Mouse (Mus musculus): Measurements from ENCODE around the gene Zfp689. TPM values are rescaled to one million over a fixed set of nuclear protein-coding genes. Genes with fewer than 3 reads are reported as not detected.
A peak's percentile ranks its signal among the peaks of the same experiment; 100 is the strongest.
"Not testable (repeated sequence)": the region's sequence is repeated elsewhere in the genome, so short reads cannot be mapped to it uniquely, and the experiment has no call there.

The Zfp689 gene
- polyA plus RNA-seq, 1 experiment from 2014 or later, result 15.7 TPM

DNA sequence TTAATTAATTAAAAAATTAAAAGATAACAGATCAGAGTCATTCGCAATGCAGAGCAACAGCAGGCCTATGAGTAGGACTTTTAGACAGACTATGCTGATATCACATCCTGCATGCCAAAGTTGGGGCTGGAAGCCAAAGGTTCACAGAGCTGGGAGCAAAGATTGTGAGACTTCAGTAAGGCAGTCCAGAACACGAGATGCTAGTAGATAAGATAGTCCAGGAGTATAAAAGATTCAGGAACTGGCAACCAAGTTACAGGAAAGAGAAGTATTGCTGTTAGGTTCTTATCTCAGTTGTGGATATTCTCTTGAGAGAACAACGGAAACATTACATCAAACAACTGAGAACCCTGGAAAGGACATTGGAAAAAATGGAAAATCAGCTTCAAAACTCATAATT, 22.6 kb downstream of the Zfp689 start:
- no peaks in the 10 kb centered on the region for H3K9me3 ChIP-seq (ENCODE audit: control insufficient read depth, low read length)
- WGBS, result 75% methylated on average over 3 of the region's 3 CpGs
- DNase-seq (ENCODE audit: low spot score) (no peak), ATAC-seq (replicated peaks; ENCODE audit: low FRiP score) (no peak)
- H3K27me3 ChIP-seq (ENCODE audit: control insufficient read depth, insufficient read depth, low read length), result peaks cover 7% of the 10 kb centered on the region
- H3K9ac ChIP-seq (ENCODE audit: low read length), result no peak overlapping the region
- no peak overlapping the region for H3K4me3 ChIP-seq (ENCODE audit: low read depth, low read length)
- H3K36me3 ChIP-seq (ENCODE audit: control insufficient read depth, insufficient read depth, low read length), result no peaks in the 10 kb centered on the region
- H3K4me1 ChIP-seq (replicated peaks; ENCODE audit: control insufficient read depth, insufficient read depth, low read length), result 0 out of 2 replicates have a peak, but pooled peaks cover 3% of the 10 kb centered on the region
- no peak overlapping the region for H3K27ac ChIP-seq (ENCODE audit: low read depth, low read length)
- no peak overlapping the region for H3K4me2 ChIP-seq (ENCODE audit: low read depth, low read length, severe bottlenecking)

DNA sequence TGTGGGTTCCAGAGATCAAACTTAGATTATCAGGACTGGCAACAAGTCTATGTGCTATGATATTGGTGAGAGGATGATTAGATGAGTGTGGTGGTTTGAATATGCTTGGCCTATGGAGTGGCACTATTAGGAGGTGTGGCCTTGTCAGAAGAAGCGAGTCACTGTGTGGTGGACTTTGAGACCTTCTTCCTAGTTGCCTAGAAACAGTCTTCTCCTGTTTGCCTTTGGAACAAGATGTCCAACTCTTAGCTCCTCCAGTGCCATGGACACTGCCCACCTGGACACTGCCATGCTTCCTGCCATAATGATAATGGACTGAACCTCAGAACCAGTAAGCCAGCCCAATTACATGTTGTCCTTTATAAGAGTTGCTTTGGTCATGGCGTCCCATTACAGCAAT, 23.0 kb downstream of the Zfp689 start:
- Histone ChIP-seq H3K4me1 (replicated peaks; ENCODE audit: control insufficient read depth, insufficient read depth, low read length) (0 out of 2 replicates have a peak, but pooled peaks cover 5% of the 10 kb centered on the region), H3K27ac (ENCODE audit: low read depth, low read length) (no peak overlapping the region), H3K4me2 (ENCODE audit: low read depth, low read length, severe bottlenecking) (no peak overlapping the region), H3K9ac (ENCODE audit: low read length) (no peak overlapping the region), H3K36me3 (ENCODE audit: control insufficient read depth, insufficient read depth, low read length) (no peaks in the 10 kb centered on the region), H3K27me3 (ENCODE audit: control insufficient read depth, insufficient read depth, low read length) (peaks cover 7% of the 10 kb centered on the region), H3K9me3 (ENCODE audit: control insufficient read depth, low read length) (no peaks in the 10 kb centered on the region), H3K4me3 (ENCODE audit: low read depth, low read length) (no peak overlapping the region)
- ATAC-seq (replicated peaks; ENCODE audit: low FRiP score), result no peak
- WGBS, result 85% methylated on average over 2 of the region's 2 CpGs
- no peak for DNase-seq (ENCODE audit: low spot score)

DNA sequence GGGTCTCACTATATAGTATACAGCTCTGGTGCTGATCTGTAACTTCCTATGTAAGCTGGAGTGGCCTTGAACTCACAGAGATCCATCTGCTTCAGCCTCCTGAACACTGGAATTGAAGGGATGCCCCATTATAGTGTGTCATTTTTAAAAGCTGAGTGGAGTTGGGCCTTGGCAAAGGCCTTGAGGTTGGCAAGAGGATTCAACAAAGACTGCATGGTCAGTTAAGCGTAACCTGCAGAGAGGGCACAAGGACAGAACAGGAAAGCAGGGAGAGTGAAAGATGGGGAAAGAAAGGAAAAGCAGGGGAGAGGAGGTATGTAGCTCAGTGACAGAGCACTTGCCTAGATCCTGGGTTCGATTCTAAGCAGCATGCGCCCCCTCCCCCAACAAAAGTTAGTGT, 23.7 kb downstream of the Zfp689 start:
- ATAC-seq (replicated peaks; ENCODE audit: low FRiP score) (no peak), DNase-seq (ENCODE audit: low spot score) (no peak)
- H3K9ac ChIP-seq (ENCODE audit: low read length), result no peak overlapping the region
- H3K9me3 ChIP-seq (ENCODE audit: control insufficient read depth, low read length), result no peaks in the 10 kb centered on the region
- 85% methylated on average over 3 of the region's 3 CpGs for whole genome bisulfite sequencing
- no peak overlapping the region for H3K4me3 ChIP-seq (ENCODE audit: low read depth, low read length)
- no peak overlapping the region for H3K27ac ChIP-seq (ENCODE audit: low read depth, low read length)
- H3K4me2 ChIP-seq (ENCODE audit: low read depth, low read length, severe bottlenecking), result no peak overlapping the region
- no peaks in the 10 kb centered on the region for H3K36me3 ChIP-seq (ENCODE audit: control insufficient read depth, insufficient read depth, low read length)
- H3K4me1 ChIP-seq (replicated peaks; ENCODE audit: control insufficient read depth, insufficient read depth, low read length), result 0 out of 2 replicates have a peak, but pooled peaks cover 5% of the 10 kb centered on the region
- peaks cover 7% of the 10 kb centered on the region for H3K27me3 ChIP-seq (ENCODE audit: control insufficient read depth, insufficient read depth, low read length)

DNA sequence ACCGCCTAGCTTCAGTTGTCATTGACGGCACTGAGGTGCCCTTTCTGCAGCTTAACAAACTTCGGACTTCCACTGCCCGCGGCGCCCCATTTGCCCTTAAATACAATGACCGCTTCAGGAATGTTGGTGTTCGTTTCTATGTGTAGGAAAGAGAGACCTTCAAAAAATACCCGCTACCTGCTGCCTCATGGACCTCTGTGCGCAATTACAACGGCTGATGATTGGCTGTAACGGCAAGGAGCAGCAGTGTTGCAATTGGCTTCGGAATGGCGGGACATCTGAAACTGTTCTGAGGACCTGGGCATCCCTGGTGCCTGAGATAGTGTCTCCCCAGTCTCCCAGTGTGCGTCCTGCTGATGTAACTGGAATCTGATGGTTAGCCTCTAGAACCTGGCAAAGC, 26.7 kb downstream of the Zfp689 start:
- H3K4me1 ChIP-seq (replicated peaks; ENCODE audit: control insufficient read depth, insufficient read depth, low read length), result 0 out of 2 replicates have a peak, but pooled peaks cover 5% of the 10 kb centered on the region
- no peaks in the 10 kb centered on the region; the same call in 1 of the 2 replicates for H3K36me3 ChIP-seq (ENCODE audit: control insufficient read depth, insufficient read depth, low read length)
- H3K9me3 ChIP-seq (ENCODE audit: control insufficient read depth, low read length), result no peaks in the 10 kb centered on the region
- under 1% methylated on average over 15 of the region's 15 CpGs for WGBS
- H3K9ac ChIP-seq (ENCODE audit: low read length), result peak overlapping the region; percentile 32; the same call in 1 of the 2 replicates
- H3K4me2 ChIP-seq (ENCODE audit: low read depth, low read length, severe bottlenecking), result peak overlapping the region; percentile 96
- no peak overlapping the region for H3K27ac ChIP-seq (ENCODE audit: low read depth, low read length)
- DNase-seq (ENCODE audit: low spot score) (peak; percentile 52), ATAC-seq (replicated peaks; ENCODE audit: low FRiP score) (peak; percentile 37; the same call in 1 of the 2 replicates)
- peaks cover 7% of the 10 kb centered on the region for H3K27me3 ChIP-seq (ENCODE audit: control insufficient read depth, insufficient read depth, low read length)
- peak overlapping the region; percentile 83 for H3K4me3 ChIP-seq (ENCODE audit: low read depth, low read length)

DNA sequence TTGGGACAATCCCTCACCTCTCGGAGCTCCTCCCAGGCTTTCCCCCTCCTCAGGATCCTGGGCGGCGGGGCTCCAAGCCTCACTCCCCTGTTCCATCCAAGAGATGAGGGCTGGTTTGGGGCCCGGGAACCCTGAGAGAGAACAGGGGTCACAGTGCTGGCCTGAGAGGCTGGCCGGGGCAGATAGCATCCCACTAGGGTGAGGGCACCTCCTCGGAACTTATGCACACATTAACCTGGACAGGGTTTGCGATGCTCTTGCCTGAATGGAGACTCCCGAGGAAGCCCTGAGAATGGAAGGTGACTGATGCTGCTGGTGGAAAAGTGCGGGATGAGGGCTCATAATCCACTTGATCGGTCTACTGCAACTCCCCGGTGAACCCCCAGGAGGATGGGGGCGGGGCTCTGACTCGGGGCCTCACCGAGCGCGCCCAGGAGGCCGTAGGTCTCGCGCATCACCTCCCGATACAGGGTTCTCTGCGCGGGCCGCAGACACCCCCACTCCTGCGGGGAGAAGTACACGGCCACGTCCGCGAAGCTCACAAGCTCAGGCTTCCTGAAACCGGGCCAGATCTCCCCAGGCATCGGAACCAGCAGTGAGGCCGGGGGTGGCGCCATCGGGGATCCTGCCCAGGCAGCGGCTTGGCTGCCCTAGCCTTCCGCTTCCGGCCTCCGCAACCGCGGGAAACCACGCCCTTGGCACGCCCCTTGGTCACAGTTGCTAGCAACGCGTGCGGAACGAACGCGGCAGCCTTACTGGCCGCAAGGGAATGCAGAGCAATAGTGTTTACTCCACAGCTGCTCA, 27.4 kb downstream of the Zfp689 start, which contains the start of gene Zfp688:
Gene Zfp688 (minus strand): TSS at position 681 of the 804 bp plus-strand sequence.
- Histone ChIP-seq H3K27ac (ENCODE audit: low read depth, low read length) (no peak within 1 kb of the TSS), H3K9me3 (ENCODE audit: control insufficient read depth, low read length) (no peaks in the 10 kb centered on the region), H3K4me3 (ENCODE audit: low read depth, low read length) (peak within 1 kb of the TSS; percentile 83), H3K4me2 (ENCODE audit: low read depth, low read length, severe bottlenecking) (peak within 1 kb of the TSS; percentile 96), H3K9ac (ENCODE audit: low read length) (peak within 1 kb of the TSS; percentile 89), H3K4me1 (replicated peaks; ENCODE audit: control insufficient read depth, insufficient read depth, low read length) (0 out of 2 replicates have a peak, but pooled peaks cover 5% of the 10 kb centered on the region), H3K27me3 (ENCODE audit: control insufficient read depth, insufficient read depth, low read length) (peaks cover 7% of the 10 kb centered on the region), H3K36me3 (ENCODE audit: control insufficient read depth, insufficient read depth, low read length) (no peaks in the 10 kb centered on the region; the same call in 1 of the 2 replicates)
- ATAC-seq (replicated peaks; ENCODE audit: low FRiP score), result peak; percentile 94
- DNase-seq (ENCODE audit: low spot score), result peak; percentile 95
- 2% methylated on average over 48 of the region's 48 CpGs for WGBS

DNA sequence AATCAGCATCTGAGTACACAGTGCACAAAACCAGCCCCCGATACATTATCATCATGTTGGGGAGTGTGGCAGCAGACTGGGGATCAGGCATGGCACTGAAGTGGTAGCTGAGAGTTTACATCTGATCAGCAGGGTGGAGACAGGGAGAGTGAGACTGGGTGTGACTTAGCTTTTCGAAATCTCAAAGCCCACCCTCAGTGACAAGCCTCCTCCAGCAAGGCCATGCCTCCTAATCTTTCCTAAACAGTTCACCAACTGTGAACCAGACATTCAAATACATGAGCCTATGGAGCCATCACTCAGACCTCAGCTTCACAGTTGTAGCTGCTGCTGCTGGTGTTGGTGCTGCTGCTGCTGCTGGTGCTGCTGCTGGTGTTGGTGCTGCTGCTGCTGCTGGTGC, 37.5 kb downstream of the Zfp689 start:
- H3K36me3 ChIP-seq (ENCODE audit: control insufficient read depth, insufficient read depth, low read length), result no peaks in the 10 kb centered on the region
- H3K4me3 ChIP-seq (ENCODE audit: low read depth, low read length), result no peak overlapping the region
- WGBS, result 80% methylated on average over 2 of the region's 2 CpGs
- H3K4me2 ChIP-seq (ENCODE audit: low read depth, low read length, severe bottlenecking), result no peak overlapping the region
- DNase-seq (ENCODE audit: low spot score) (no peak), ATAC-seq (replicated peaks; ENCODE audit: low FRiP score) (no peak)
- H3K4me1 ChIP-seq (replicated peaks; ENCODE audit: control insufficient read depth, insufficient read depth, low read length), result no peaks in the 10 kb centered on the region
- H3K9me3 ChIP-seq (ENCODE audit: control insufficient read depth, low read length), result no peaks in the 10 kb centered on the region
- H3K27ac ChIP-seq (ENCODE audit: low read depth, low read length), result no peak overlapping the region
- H3K27me3 ChIP-seq (ENCODE audit: control insufficient read depth, insufficient read depth, low read length), result no peaks in the 10 kb centered on the region
- no peak overlapping the region for H3K9ac ChIP-seq (ENCODE audit: low read length)

DNA sequence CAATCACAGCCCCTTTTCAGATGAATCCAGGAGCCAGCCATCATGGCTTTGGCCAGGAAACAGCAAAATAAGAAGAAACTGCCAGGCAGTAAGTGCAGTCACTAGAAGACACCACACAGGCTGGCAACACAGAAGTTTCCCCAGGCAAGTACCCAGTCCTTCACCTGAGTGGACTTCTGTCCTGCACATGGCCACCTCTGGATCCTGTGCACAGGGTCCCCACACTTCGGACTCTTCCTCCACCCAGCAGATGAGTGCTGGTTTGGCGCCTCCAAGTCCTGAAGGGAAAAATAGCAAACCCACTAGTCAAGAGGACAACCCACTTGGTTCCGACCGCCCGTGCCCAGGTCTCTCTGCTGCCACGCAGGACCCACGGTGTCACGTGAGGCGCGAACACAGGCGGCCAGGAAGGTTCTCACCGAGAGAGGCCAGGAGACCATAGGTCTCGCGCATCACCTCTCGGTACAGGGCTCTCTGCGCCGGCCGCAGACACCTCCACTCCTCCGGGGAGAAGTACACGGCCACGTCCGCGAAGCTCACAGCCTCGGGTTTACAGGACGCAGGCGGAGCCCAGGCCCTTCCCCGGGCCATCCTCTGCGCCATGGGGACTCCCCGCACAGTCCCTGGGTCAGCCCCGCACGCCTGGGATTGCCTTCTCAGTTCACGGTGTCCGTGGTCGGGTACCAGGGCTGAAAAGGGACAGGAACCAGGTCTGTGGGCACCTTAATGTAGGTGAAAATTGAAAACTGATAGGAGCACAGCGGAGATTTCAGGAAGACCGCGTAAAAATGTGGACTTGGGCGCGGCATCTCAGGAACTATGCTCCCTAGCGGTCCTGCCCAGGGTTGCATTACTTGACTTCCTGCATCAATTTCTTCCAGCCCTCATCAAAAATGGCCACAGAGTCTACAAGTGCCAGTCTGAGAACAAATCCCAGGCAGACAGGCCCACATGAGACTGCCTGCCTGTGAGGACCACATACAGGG, 42.7 kb downstream of the Zfp689 start, which contains the start of gene Zfp764:
Gene Zfp764 (minus strand): TSS at position 821 of the 986 bp plus-strand sequence.
- H3K27me3 ChIP-seq (ENCODE audit: control insufficient read depth, insufficient read depth, low read length); H3K4me1 ChIP-seq (replicated peaks; ENCODE audit: control insufficient read depth, insufficient read depth, low read length); H3K27ac ChIP-seq (ENCODE audit: low read depth, low read length); H3K9me3 ChIP-seq (ENCODE audit: control insufficient read depth, low read length); H3K36me3 ChIP-seq (ENCODE audit: control insufficient read depth, insufficient read depth, low read length): not testable (repeated sequence)
- Histone ChIP-seq H3K9ac (ENCODE audit: low read length) (peak within 1 kb of the TSS; percentile 76), H3K4me3 (ENCODE audit: low read depth, low read length) (peak within 1 kb of the TSS; percentile 34), H3K4me2 (ENCODE audit: low read depth, low read length, severe bottlenecking) (peak within 1 kb of the TSS; percentile 82)
- ATAC-seq (replicated peaks; ENCODE audit: low FRiP score), result peak; percentile 87
- 7% methylated on average over 40 of the region's 40 CpGs for WGBS
- peak; percentile 85 for DNase-seq (ENCODE audit: low spot score)

DNA sequence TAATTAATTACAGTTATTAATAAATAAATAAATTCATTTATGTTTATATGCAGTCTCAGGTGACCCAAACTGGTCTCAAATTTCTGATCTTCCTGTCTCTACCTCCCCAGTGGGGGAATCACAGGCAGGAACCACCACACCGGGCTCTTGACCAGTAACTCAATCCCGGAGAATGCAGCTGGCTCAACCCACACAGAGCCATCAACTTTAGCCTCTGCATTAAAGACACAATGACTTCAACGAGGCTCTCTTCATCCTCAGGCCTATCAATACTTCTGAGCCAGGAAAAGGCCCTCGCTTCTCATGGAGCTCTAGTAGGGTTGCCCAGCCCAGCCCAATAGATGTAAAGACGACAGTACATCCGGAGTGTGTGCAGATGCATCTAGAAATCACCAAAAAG, 44.9 kb downstream of the Zfp689 start:
- not testable (repeated sequence) for H3K4me2 ChIP-seq (ENCODE audit: low read depth, low read length, severe bottlenecking)

More for the DNA sequence above, 44.9 kb downstream of the Zfp689 start:
- H3K36me3 ChIP-seq (ENCODE audit: control insufficient read depth, insufficient read depth, low read length); H3K27me3 ChIP-seq (ENCODE audit: control insufficient read depth, insufficient read depth, low read length); H3K4me1 ChIP-seq (replicated peaks; ENCODE audit: control insufficient read depth, insufficient read depth, low read length); H3K4me3 ChIP-seq (ENCODE audit: low read depth, low read length); ATAC-seq (replicated peaks; ENCODE audit: low FRiP score); DNase-seq (ENCODE audit: low spot score); H3K9me3 ChIP-seq (ENCODE audit: control insufficient read depth, low read length); H3K27ac ChIP-seq (ENCODE audit: low read depth, low read length); H3K9ac ChIP-seq (ENCODE audit: low read length): not testable (repeated sequence)
- WGBS, result 95% methylated on average over 6 of the region's 6 CpGs
